Mouse (Mus musculus) midbrain, embryonic 16.5 days (tissue): Measurements from ENCODE around the gene Nprl3. TPM values are rescaled to one million over a fixed set of nuclear protein-coding genes. Genes with fewer than 3 reads are reported as not detected.

Experiments
- ATAC-seq: fragments of 200-750 bp; cut with Nextera tagmentation; 2 replicates; pipeline ENCODE4 v1.8.0; 2017; ENCODE audit warnings: moderate TSS enrichment
- H3K27ac ChIP-seq: fragments of 300-500 bp; sonication (generic); 2 replicates; pipeline ENCODE4 v1.5.1; 2014; ENCODE audit warnings: mild to moderate bottlenecking, low read length, mixed read lengths
- H3K27me3 ChIP-seq: fragments of 300-500 bp; sonication (generic); 2 replicates; pipeline ENCODE4 v1.6.1; 2014; ENCODE audit warnings: low read depth, low read length, mixed read lengths; ENCODE audit not compliant: control insufficient read depth, insufficient read depth
- H3K36me3 ChIP-seq: fragments of 300-500 bp; sonication (generic); 2 replicates; pipeline ENCODE4 v1.6.1; 2014; ENCODE audit warnings: mild to moderate bottlenecking, low read length, moderate library complexity, mixed read lengths; ENCODE audit not compliant: control insufficient read depth, insufficient read depth
- H3K4me1 ChIP-seq: fragments of 300-500 bp; sonication (generic); 2 replicates; pipeline ENCODE4 v1.6.1; 2014; ENCODE audit warnings: mild to moderate bottlenecking, low read length, mixed read lengths; ENCODE audit not compliant: control insufficient read depth, insufficient read depth
- H3K4me2 ChIP-seq: fragments of 300-500 bp; sonication (generic); 2 replicates; pipeline ENCODE4 v1.6.1; 2014; ENCODE audit warnings: mild to moderate bottlenecking, low read length, mixed read lengths
- H3K4me3 ChIP-seq: fragments of 300-500 bp; sonication (generic); 2 replicates; pipeline ENCODE4 v1.5.1; 2014; ENCODE audit warnings: low read depth, mild to moderate bottlenecking, low read length, moderate library complexity, mixed read lengths
- H3K9ac ChIP-seq: fragments of 300-500 bp; sonication (generic); 2 replicates; pipeline ENCODE4 v1.6.1; 2014; ENCODE audit warnings: low read depth, low read length, mixed read lengths
- H3K9me3 ChIP-seq: fragments of 300-500 bp; sonication (generic); replicated peaks from 2 replicates; pipeline ENCODE4 v1.6.1; 2014; ENCODE audit warnings: mild to moderate bottlenecking, low read length, mixed read lengths; ENCODE audit not compliant: control insufficient read depth, poor library complexity, severe bottlenecking
- WGBS: fragments of 180-500 bp; shearing (Covaris S2); extraction: QIAGEN DNeasy Blood & Tissue Kit; methylation state at CpG from one replicate; pipeline ENCODE4 v1.1.7; 2014; 5-methylcytosine and 5-hydroxymethylcytosine counted together
- polyA plus RNA-seq: library from polyadenylated mRNA; unstranded; fragments of >200 nt; fragmentation: Nextera tagmentation; extraction: Ambion mirVana; gene quantifications from 2 replicates; pipeline ENCODE4 v1.2.1, GENCODE M21; 2015

Gene Nprl3
- polyA plus RNA-seq, 1 experiment from 2014 or later = 45.3 TPM

DNA sequence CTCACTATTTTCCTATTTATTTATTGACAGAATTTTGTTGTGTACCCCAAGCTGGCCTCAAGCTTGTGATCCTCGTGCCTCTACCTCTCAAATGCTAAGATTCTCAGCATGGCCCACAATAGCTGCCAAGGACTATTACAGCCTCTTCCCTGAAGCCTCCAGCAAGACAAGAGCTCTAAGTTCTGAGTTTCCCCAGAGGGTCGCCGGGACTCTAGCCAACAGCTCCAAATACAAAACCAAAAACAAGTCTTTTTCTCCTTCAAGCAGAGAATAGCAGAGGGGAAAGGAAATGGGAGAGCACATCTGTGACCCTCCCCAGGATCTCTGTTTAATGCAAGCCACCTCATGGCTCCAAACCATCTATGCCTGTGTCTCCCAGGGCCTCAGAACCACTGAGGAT, 23.4 kb downstream of the Nprl3 start:
- no peak overlapping the region for H3K27ac ChIP-seq
- no peaks in the 10 kb centered on the region for H3K9me3 ChIP-seq
- no peak for ATAC-seq
- H3K9ac ChIP-seq = no peak overlapping the region
- H3K4me3 ChIP-seq = no peak overlapping the region
- H3K27me3 ChIP-seq = no peaks in the 10 kb centered on the region
- peaks cover 19% of the 10 kb centered on the region for H3K36me3 ChIP-seq
- 70% methylated on average over 3 of the region's 3 CpGs for WGBS
- no peaks in the 10 kb centered on the region for H3K4me1 ChIP-seq
- no peak overlapping the region for H3K4me2 ChIP-seq

DNA sequence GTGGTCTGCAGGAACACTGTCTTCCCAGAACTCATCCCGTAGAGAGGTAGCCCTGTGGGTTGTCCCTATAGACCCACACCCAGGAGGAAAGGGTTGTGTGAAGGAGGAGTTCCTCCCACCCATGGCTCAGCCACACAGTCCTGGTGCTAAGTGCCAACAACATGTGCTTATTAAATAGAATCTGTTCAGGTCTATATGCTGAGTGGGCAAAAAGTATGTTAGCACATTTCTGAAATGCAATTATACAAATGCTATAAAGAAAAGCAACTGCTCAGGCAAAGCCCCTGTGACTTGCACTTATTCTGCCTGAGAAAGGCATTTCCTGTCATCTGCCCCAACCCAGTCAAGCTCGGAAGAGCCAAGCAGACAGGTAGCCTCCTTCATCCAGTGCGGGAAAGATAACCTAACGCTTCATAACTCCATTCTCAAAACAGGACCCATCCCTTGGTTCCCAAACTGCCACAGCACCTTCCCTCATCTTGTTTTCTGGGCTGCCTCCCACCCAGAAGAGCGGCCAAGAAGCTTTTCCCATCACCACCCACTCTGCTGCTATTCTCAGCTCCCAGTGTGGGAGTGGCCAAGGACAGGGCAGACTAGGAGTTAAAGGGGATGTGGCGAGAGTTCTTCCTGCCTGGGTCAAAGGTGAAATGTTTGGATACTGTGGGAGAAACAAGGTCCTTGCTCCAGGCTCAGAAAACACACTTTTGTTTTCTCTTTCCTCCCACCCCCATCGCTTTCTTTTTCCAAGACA, 24.1 kb downstream of the Nprl3 start:
- H3K9ac ChIP-seq = no peak overlapping the region
- no peaks in the 10 kb centered on the region for H3K27me3 ChIP-seq
- H3K4me1 ChIP-seq = no peaks in the 10 kb centered on the region
- no peak overlapping the region for H3K4me3 ChIP-seq
- no peaks in the 10 kb centered on the region for H3K9me3 ChIP-seq
- H3K4me2 ChIP-seq = no peak overlapping the region
- no peak for ATAC-seq
- no peak overlapping the region for H3K27ac ChIP-seq
- peaks cover 19% of the 10 kb centered on the region for H3K36me3 ChIP-seq
- WGBS = 80% methylated on average over 7 of the region's 7 CpGs

DNA sequence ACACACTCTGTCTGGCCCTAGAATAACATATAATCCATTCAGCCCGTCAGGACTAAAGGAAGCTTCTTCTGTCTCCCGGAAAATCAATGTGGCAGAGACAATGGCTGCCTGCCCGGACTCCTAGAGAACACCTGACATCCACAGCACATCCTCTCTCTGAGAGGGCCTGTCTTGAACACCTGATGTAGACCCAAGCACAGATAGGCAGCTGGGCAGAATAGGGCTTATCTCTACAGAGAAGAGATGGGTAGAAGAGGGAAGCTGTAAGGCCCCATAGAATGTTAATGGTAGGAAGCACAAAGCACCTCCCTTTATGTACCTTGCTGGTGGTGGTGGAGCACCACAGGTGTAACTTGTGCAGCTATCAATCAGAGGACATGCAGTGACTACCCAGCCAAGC, 25.3 kb downstream of the Nprl3 start:
- peaks cover 16% of the 10 kb centered on the region for H3K36me3 ChIP-seq
- 70% methylated on average over 3 of the region's 3 CpGs for WGBS
- ATAC-seq = no peak
- H3K27me3 ChIP-seq = no peaks in the 10 kb centered on the region
- no peaks in the 10 kb centered on the region for H3K4me1 ChIP-seq
- no peak overlapping the region for H3K9ac ChIP-seq
- H3K4me2 ChIP-seq = no peak overlapping the region
- no peaks in the 10 kb centered on the region for H3K9me3 ChIP-seq
- H3K27ac ChIP-seq = no peak overlapping the region
- H3K4me3 ChIP-seq = no peak overlapping the region

- Histone ChIP-seq H3K27ac (no peak overlapping the region), H3K9me3 (no peaks in the 10 kb centered on the region), H3K27me3 (no peaks in the 10 kb centered on the region), H3K4me3 (no peak overlapping the region), H3K36me3 (peaks cover 9% of the 10 kb centered on the region), H3K9ac (no peak overlapping the region), H3K4me1 (peaks cover 3% of the 10 kb centered on the region), H3K4me2 (no peak overlapping the region)
- ATAC-seq = no peak
Observed at GRCm38 (mm10) chr11:32241391-32241790, 26.1 kb downstream of the Nprl3 start.

GRCm38 (mm10) chr11:32238093-32238860, 29.2 kb downstream of the Nprl3 start:
- H3K9ac ChIP-seq = no peak overlapping the region
- H3K27ac ChIP-seq = no peak overlapping the region
- 63% methylated on average over 5 of the region's 5 CpGs for WGBS
- peaks cover 10% of the 10 kb centered on the region for H3K36me3 ChIP-seq
- no peaks in the 10 kb centered on the region for H3K9me3 ChIP-seq
- peaks cover 17% of the 10 kb centered on the region for H3K4me1 ChIP-seq
- peak; percentile 49; the same call in 1 of the 2 replicates for ATAC-seq
- no peak overlapping the region for H3K4me2 ChIP-seq
- no peak overlapping the region for H3K4me3 ChIP-seq
- H3K27me3 ChIP-seq = no peaks in the 10 kb centered on the region

DNA sequence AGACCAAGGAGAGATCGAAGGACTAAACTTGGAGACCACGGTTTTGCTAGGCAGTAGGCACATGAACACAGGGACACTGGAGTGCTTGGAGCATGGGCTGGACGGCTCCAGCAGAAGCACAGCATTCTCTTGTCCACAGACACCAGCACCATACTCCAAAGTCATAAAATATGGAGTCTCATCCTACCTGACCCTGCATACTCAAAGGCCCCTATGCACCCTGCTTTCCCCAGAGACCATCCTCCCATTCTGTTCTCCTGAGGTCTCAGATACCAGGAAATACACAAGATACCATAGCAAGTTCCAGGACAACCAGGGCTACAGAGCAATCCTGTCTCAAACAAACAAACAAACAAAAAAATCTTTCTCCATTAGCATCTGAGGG, 30.1 kb downstream of the Nprl3 start:
- Histone ChIP-seq H3K27me3 (no peaks in the 10 kb centered on the region), H3K4me2 (no peak overlapping the region), H3K36me3 (peaks cover 10% of the 10 kb centered on the region), H3K4me3 (no peak overlapping the region), H3K27ac (no peak overlapping the region), H3K9ac (no peak overlapping the region), H3K9me3 (no peaks in the 10 kb centered on the region), H3K4me1 (peaks cover 17% of the 10 kb centered on the region)
- 93% methylated on average over 3 of the region's 3 CpGs for WGBS
- no peak for ATAC-seq

DNA sequence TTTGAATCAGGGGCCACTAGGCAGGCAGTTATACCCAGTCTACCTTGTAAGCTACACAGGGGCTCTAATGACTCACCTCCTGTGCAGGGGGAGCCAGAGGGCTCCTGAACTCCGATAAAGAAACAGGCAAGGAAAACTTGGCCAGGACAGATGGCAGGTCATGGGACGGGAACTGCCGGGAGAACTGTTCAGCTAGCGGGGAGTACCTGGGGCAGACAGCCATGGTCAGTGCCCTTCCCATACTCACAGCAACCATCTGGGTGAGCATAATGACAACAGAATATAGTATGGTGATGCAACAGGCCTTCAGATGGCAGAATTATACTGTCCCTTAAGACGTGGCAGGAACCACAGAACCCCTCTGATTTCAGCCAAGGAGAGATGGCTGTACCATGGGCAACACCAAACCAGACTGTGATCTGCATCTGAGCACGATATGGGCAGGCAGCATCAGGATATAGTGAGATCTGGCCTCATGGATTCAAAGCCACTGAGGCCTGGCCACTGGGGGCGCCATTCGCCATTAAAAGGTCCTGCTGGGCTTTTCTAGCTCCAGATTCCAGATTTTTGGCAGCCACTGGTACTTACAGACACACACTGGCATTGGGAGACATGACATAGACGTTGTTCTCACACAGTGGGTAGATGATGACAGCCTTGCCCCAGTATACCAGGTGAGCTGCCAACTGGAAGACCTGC, 30.6 kb downstream of the Nprl3 start:
- ATAC-seq = no peak
- H3K9ac ChIP-seq = no peak overlapping the region
- peaks cover 11% of the 10 kb centered on the region for H3K36me3 ChIP-seq
- peaks cover 17% of the 10 kb centered on the region for H3K4me1 ChIP-seq
- no peak overlapping the region for H3K4me2 ChIP-seq
- no peak overlapping the region for H3K4me3 ChIP-seq
- no peaks in the 10 kb centered on the region for H3K9me3 ChIP-seq
- no peaks in the 10 kb centered on the region for H3K27me3 ChIP-seq
- peak overlapping the region; percentile 72 for H3K27ac ChIP-seq
- WGBS = 57% methylated on average over 9 of the region's 9 CpGs

- H3K4me1 ChIP-seq = peaks cover 17% of the 10 kb centered on the region
- WGBS = 58% methylated on average over 2 of the region's 2 CpGs
- peak; percentile 33; the same call in 1 of the 2 replicates for ATAC-seq
Observed at GRCm38 (mm10) chr11:32236132-32236531, 31.4 kb downstream of the Nprl3 start.

GRCm38 (mm10) chr11:32235646-32236045, 31.9 kb downstream of the Nprl3 start:
- H3K27ac ChIP-seq = peak overlapping the region; percentile 72
- peaks cover 11% of the 10 kb centered on the region for H3K36me3 ChIP-seq
- no peak overlapping the region for H3K9ac ChIP-seq
- 20% methylated on average over 3 of the region's 3 CpGs for WGBS
- no peak overlapping the region for H3K4me3 ChIP-seq
- ATAC-seq = peak; percentile 72
- no peaks in the 10 kb centered on the region for H3K9me3 ChIP-seq
- peaks cover 17% of the 10 kb centered on the region for H3K4me1 ChIP-seq
- H3K4me2 ChIP-seq = no peak overlapping the region
- H3K27me3 ChIP-seq = no peaks in the 10 kb centered on the region

More at GRCm38 (mm10) chr11:32236132-32236531, 31.4 kb downstream of the Nprl3 start:
- Histone ChIP-seq H3K4me2 (no peak overlapping the region), H3K9ac (no peak overlapping the region), H3K27me3 (no peaks in the 10 kb centered on the region), H3K27ac (peak overlapping the region; percentile 72), H3K4me3 (no peak overlapping the region), H3K9me3 (no peaks in the 10 kb centered on the region), H3K36me3 (peaks cover 11% of the 10 kb centered on the region)
